Mouse (Mus musculus) layer of hippocampus, adult 9-10 months (tissue): ENCODE measurements around the gene Ydjc.
A peak's percentile ranks its signal among the peaks of the same experiment; 100 is the strongest.

Experiments
- DNase-seq: peaks from one replicate; pipeline ENCODE4 v3.0.0; 2022; ENCODE audit warnings: low spot score

Gene Ydjc

GRCm38 (mm10) chr16:17144339-17144738, at the start of gene Ydjc:
Gene Ydjc, plus strand, starts transcription at chr16:17144621.
- DNase-seq = no peak

GRCm38 (mm10) chr16:17096938-17097337, 47.5 kb upstream of the Ydjc start:
- DNase-seq = no peak

GRCm38 (mm10) chr16:17102630-17103220, 41.7 kb upstream of the Ydjc start:
- DNase-seq = no peak

- DNase-seq = no peak
Measured at GRCm38 (mm10) chr16:17104600-17104999, 39.8 kb upstream of the Ydjc start.

GRCm38 (mm10) chr16:17110771-17111743, 33.4 kb upstream of the Ydjc start, which contains the start of gene Ppil2:
Gene Ppil2, minus strand, starts transcription at chr16:17111257.
- no peak for DNase-seq

GRCm38 (mm10) chr16:17117309-17117799, 27.1 kb upstream of the Ydjc start:
- no peak for DNase-seq

- DNase-seq = no peak
Measured at GRCm38 (mm10) chr16:17121569-17121968, 22.9 kb upstream of the Ydjc start.

- DNase-seq = no peak
Measured at GRCm38 (mm10) chr16:17124119-17124870, 20.1 kb upstream of the Ydjc start.

- no peak for DNase-seq
Measured at GRCm38 (mm10) chr16:17124871-17125520, 19.4 kb upstream of the Ydjc start, which contains the start of gene 2610318N02Rik. Gene 2610318N02Rik, minus strand, starts transcription at chr16:17125167.

GRCm38 (mm10) chr16:17127292-17127691, 17.1 kb upstream of the Ydjc start:
- no peak for DNase-seq

GRCm38 (mm10) chr16:17131191-17132088, 13.0 kb upstream of the Ydjc start:
- no peak for DNase-seq

GRCm38 (mm10) chr16:17132089-17132905, 12.1 kb upstream of the Ydjc start, which contains the start of gene Sdf2l1:
Gene Sdf2l1, minus strand, starts transcription at chr16:17132383.
- DNase-seq = peak; percentile 97

GRCm38 (mm10) chr16:17132906-17133200, 11.6 kb upstream of the Ydjc start:
- DNase-seq = no peak

GRCm38 (mm10) chr16:17137355-17137754, 7.1 kb upstream of the Ydjc start:
- DNase-seq = no peak

- DNase-seq = peak; percentile 45
Measured at GRCm38 (mm10) chr16:17146772-17147235, 2.4 kb downstream of the Ydjc start, which contains the start of gene Ccdc116. Gene Ccdc116, minus strand, starts transcription at chr16:17147229.

GRCm38 (mm10) chr16:17147391-17147929, 3.0 kb downstream of the Ydjc start:
- no peak for DNase-seq

- no peak for DNase-seq
Measured at GRCm38 (mm10) chr16:17148084-17148483, 3.7 kb downstream of the Ydjc start.

GRCm38 (mm10) chr16:17150520-17151258, 6.3 kb downstream of the Ydjc start:
- DNase-seq = no peak

- DNase-seq = no peak
Measured at GRCm38 (mm10) chr16:17151874-17152273, 7.5 kb downstream of the Ydjc start.
